Mouse (Mus musculus): ENCODE results near the gene Caap1. TPM values are rescaled to one million over a fixed set of nuclear protein-coding genes. Genes with fewer than 3 reads are reported as not detected.

The Caap1 gene
- total RNA-seq (2017): 26.3 and 27.9 TPM in 2 replicates

GRCm38 (mm10) chr4:94556265-94557054 lies at the start of gene Caap1, which contains the start of gene Gm10306:
TSS of gene Caap1 (minus strand) at chr4:94556796.
TSS of gene Gm10306 (plus strand) at chr4:94556546.
- peak; percentile 99 for ATAC-seq (replicated peaks; ENCODE audit: low read depth, poor library complexity, severe bottlenecking)

- ATAC-seq (replicated peaks; ENCODE audit: low read depth, poor library complexity, severe bottlenecking): no peak
These were observed 49.0 kb upstream of the Caap1 start for GRCm38 (mm10) chr4:94605591-94605990.

- ATAC-seq (replicated peaks; ENCODE audit: low read depth, poor library complexity, severe bottlenecking): no peak
These were observed 47.9 kb upstream of the Caap1 start for GRCm38 (mm10) chr4:94604452-94605019.

- peak; percentile 98 for ATAC-seq (replicated peaks; ENCODE audit: low read depth, poor library complexity, severe bottlenecking)
These were observed 46.5 kb upstream of the Caap1 start, which contains the start of gene Plaa for GRCm38 (mm10) chr4:94603031-94603629. TSS of gene Plaa (minus strand) at chr4:94603244.

- peak; percentile 33; the same call in 1 of the 2 replicates for ATAC-seq (replicated peaks; ENCODE audit: low read depth, poor library complexity, severe bottlenecking)
These were observed 46.0 kb upstream of the Caap1 start for GRCm38 (mm10) chr4:94602496-94603030.

- no peak for ATAC-seq (replicated peaks; ENCODE audit: low read depth, poor library complexity, severe bottlenecking)
These were observed 44.8 kb upstream of the Caap1 start for GRCm38 (mm10) chr4:94601395-94601794.

GRCm38 (mm10) chr4:94592709-94593108 lies 36.1 kb upstream of the Caap1 start:
- no peak for ATAC-seq (replicated peaks; ENCODE audit: low read depth, poor library complexity, severe bottlenecking)

- ATAC-seq (replicated peaks; ENCODE audit: low read depth, poor library complexity, severe bottlenecking): no peak
These were observed 35.3 kb upstream of the Caap1 start for GRCm38 (mm10) chr4:94591765-94592381.

- no peak for ATAC-seq (replicated peaks; ENCODE audit: low read depth, poor library complexity, severe bottlenecking)
These were observed 16.1 kb upstream of the Caap1 start for GRCm38 (mm10) chr4:94572677-94573076.

- ATAC-seq (replicated peaks; ENCODE audit: low read depth, poor library complexity, severe bottlenecking): 0 out of 2 replicates have a peak, but pooled peaks have one; percentile 29
These were observed 7.7 kb upstream of the Caap1 start for GRCm38 (mm10) chr4:94564297-94564696.

GRCm38 (mm10) chr4:94561954-94562648 lies 5.5 kb upstream of the Caap1 start:
- no peak for ATAC-seq (replicated peaks; ENCODE audit: low read depth, poor library complexity, severe bottlenecking)

- no peak for ATAC-seq (replicated peaks; ENCODE audit: low read depth, poor library complexity, severe bottlenecking)
These were observed 3.7 kb upstream of the Caap1 start for GRCm38 (mm10) chr4:94560316-94560715.

GRCm38 (mm10) chr4:94559266-94559665 lies 2.7 kb upstream of the Caap1 start:
- no peak for ATAC-seq (replicated peaks; ENCODE audit: low read depth, poor library complexity, severe bottlenecking)

GRCm38 (mm10) chr4:94557145-94557544 lies 549 bp upstream of the Caap1 start:
- no peak; the same call in 1 of the 2 replicates for ATAC-seq (replicated peaks; ENCODE audit: low read depth, poor library complexity, severe bottlenecking)

GRCm38 (mm10) chr4:94554955-94555494 lies 1.6 kb downstream of the Caap1 start:
- ATAC-seq (replicated peaks; ENCODE audit: low read depth, poor library complexity, severe bottlenecking): no peak

- ATAC-seq (replicated peaks; ENCODE audit: low read depth, poor library complexity, severe bottlenecking): no peak
These were observed 12.3 kb downstream of the Caap1 start for GRCm38 (mm10) chr4:94544321-94544720.

GRCm38 (mm10) chr4:94543041-94543440 lies 13.6 kb downstream of the Caap1 start:
- ATAC-seq (replicated peaks; ENCODE audit: low read depth, poor library complexity, severe bottlenecking): no peak

- no peak for ATAC-seq (replicated peaks; ENCODE audit: low read depth, poor library complexity, severe bottlenecking)
These were observed 23.4 kb downstream of the Caap1 start for GRCm38 (mm10) chr4:94533205-94533604.

GRCm38 (mm10) chr4:94529448-94529847 lies 27.1 kb downstream of the Caap1 start:
- no peak for ATAC-seq (replicated peaks; ENCODE audit: low read depth, poor library complexity, severe bottlenecking)

Measured in common myeloid progenitor, adult 5-6 weeks (primary cell).